Mouse (Mus musculus): ENCODE measurements around the gene Myl4. TPM values are rescaled to one million over a fixed set of nuclear protein-coding genes. Genes with fewer than 3 reads are reported as not detected.

Myl4 gene
- polyA plus RNA-seq, 1 experiment from 2014 or later: 7.1 TPM

GRCm38 (mm10) chr11:104611579-104612151 lies 61.2 kb downstream of the Myl4 start:
- H3K27me3 ChIP-seq (replicated peaks; ENCODE audit: control insufficient read depth, insufficient read depth, low read length): peaks cover 11% of the 10 kb centered on the region
- WGBS: 34% methylated on average over 4 of the region's 4 CpGs
- TF ChIP-seq CTCF (IDR thresholded peaks at IDR 0.05; ENCODE audit: low read depth): no peak
- 0 out of 2 replicates have a peak, but pooled peaks cover 3% of the 10 kb centered on the region for H3K4me1 ChIP-seq (replicated peaks; ENCODE audit: control insufficient read depth, insufficient read depth, low read length)
- no peaks in the 10 kb centered on the region for H3K9me3 ChIP-seq (ENCODE audit: control insufficient read depth)
- no peak overlapping the region for H3K4me3 ChIP-seq (ENCODE audit: low read depth, low read length)
- H3K9ac ChIP-seq (ENCODE audit: low read depth, low read length): no peak overlapping the region
- no peaks in the 10 kb centered on the region for H3K36me3 ChIP-seq (ENCODE audit: control insufficient read depth, insufficient read depth)
- H3K27ac ChIP-seq (ENCODE audit: low read depth, low read length): no peak overlapping the region
- no peak overlapping the region for H3K4me2 ChIP-seq (replicated peaks; ENCODE audit: low read depth)
- ATAC-seq: no peak

DNA sequence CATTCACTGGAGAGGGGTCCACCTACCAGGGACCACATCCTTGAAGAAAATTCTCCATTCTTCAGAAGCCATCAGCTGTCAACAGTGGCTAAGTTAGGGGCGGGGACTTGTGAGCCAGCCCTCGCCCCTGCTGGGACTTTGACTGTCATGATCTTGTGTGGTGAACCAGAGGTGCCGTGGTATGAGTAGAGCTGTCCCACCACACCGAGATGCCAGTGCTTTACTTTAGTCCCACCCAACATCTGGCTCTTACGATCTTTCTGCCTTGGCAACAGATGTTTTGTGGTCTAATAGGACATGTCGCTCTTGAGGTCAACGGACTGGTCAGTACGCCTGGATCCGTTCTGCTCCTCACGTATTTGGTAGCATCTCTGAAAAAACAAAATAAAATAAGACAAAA lies 63.1 kb downstream of the Myl4 start:
- H3K4me1 ChIP-seq (replicated peaks; ENCODE audit: control insufficient read depth, insufficient read depth, low read length): no peaks in the 10 kb centered on the region
- H3K9me3 ChIP-seq (ENCODE audit: control insufficient read depth): no peaks in the 10 kb centered on the region
- H3K27ac ChIP-seq (ENCODE audit: low read depth, low read length): no peak overlapping the region
- 71% methylated on average over 10 of the region's 10 CpGs for WGBS
- H3K9ac ChIP-seq (ENCODE audit: low read depth, low read length): no peak overlapping the region
- no peak overlapping the region for H3K4me3 ChIP-seq (ENCODE audit: low read depth, low read length)
- H3K27me3 ChIP-seq (replicated peaks; ENCODE audit: control insufficient read depth, insufficient read depth, low read length): peaks cover 11% of the 10 kb centered on the region
- H3K4me2 ChIP-seq (replicated peaks; ENCODE audit: low read depth): no peak overlapping the region
- no peaks in the 10 kb centered on the region for H3K36me3 ChIP-seq (ENCODE audit: control insufficient read depth, insufficient read depth)
- no peak for ATAC-seq
- no peak for TF ChIP-seq CTCF (IDR thresholded peaks at IDR 0.05; ENCODE audit: low read depth)

- Histone ChIP-seq H3K4me1 (replicated peaks; ENCODE audit: control insufficient read depth, insufficient read depth, low read length) (no peaks in the 10 kb centered on the region), H3K4me3 (ENCODE audit: low read depth, low read length) (no peak overlapping the region), H3K36me3 (ENCODE audit: control insufficient read depth, insufficient read depth) (no peaks in the 10 kb centered on the region), H3K27ac (ENCODE audit: low read depth, low read length) (no peak overlapping the region), H3K27me3 (replicated peaks; ENCODE audit: control insufficient read depth, insufficient read depth, low read length) (peaks cover 11% of the 10 kb centered on the region; the same call in 1 of the 2 replicates), H3K9ac (ENCODE audit: low read depth, low read length) (no peak overlapping the region), H3K4me2 (replicated peaks; ENCODE audit: low read depth) (no peak overlapping the region), H3K9me3 (ENCODE audit: control insufficient read depth) (no peaks in the 10 kb centered on the region)
- no peak for ATAC-seq
- 75% methylated on average over 2 of the region's 2 CpGs for WGBS
- TF ChIP-seq CTCF (IDR thresholded peaks at IDR 0.05; ENCODE audit: low read depth): no peak
Measured at GRCm38 (mm10) chr11:104614130-104614529, 63.7 kb downstream of the Myl4 start.

GRCm38 (mm10) chr11:104616182-104616581 lies 65.7 kb downstream of the Myl4 start:
- H3K36me3 ChIP-seq (ENCODE audit: control insufficient read depth, insufficient read depth): no peaks in the 10 kb centered on the region
- no peak for ATAC-seq
- no peak overlapping the region for H3K4me2 ChIP-seq (replicated peaks; ENCODE audit: low read depth)
- WGBS: 60% methylated on average over 5 of the region's 5 CpGs
- no peaks in the 10 kb centered on the region for H3K9me3 ChIP-seq (ENCODE audit: control insufficient read depth)
- H3K27me3 ChIP-seq (replicated peaks; ENCODE audit: control insufficient read depth, insufficient read depth, low read length): 0 out of 2 replicates have a peak, but pooled peaks cover 6% of the 10 kb centered on the region
- H3K4me3 ChIP-seq (ENCODE audit: low read depth, low read length): no peak overlapping the region
- TF ChIP-seq CTCF (IDR thresholded peaks at IDR 0.05; ENCODE audit: low read depth): no peak
- H3K9ac ChIP-seq (ENCODE audit: low read depth, low read length): no peak overlapping the region
- H3K27ac ChIP-seq (ENCODE audit: low read depth, low read length): no peak overlapping the region
- H3K4me1 ChIP-seq (replicated peaks; ENCODE audit: control insufficient read depth, insufficient read depth, low read length): no peaks in the 10 kb centered on the region

- no peak for TF ChIP-seq CTCF (IDR thresholded peaks at IDR 0.05; ENCODE audit: low read depth)
- ATAC-seq: no peak
- Histone ChIP-seq H3K9me3 (ENCODE audit: control insufficient read depth) (no peaks in the 10 kb centered on the region), H3K4me2 (replicated peaks; ENCODE audit: low read depth) (no peak overlapping the region), H3K27me3 (replicated peaks; ENCODE audit: control insufficient read depth, insufficient read depth, low read length) (no peaks in the 10 kb centered on the region), H3K27ac (ENCODE audit: low read depth, low read length) (no peak overlapping the region), H3K4me3 (ENCODE audit: low read depth, low read length) (no peak overlapping the region), H3K9ac (ENCODE audit: low read depth, low read length) (no peak overlapping the region), H3K36me3 (ENCODE audit: control insufficient read depth, insufficient read depth) (no peaks in the 10 kb centered on the region), H3K4me1 (replicated peaks; ENCODE audit: control insufficient read depth, insufficient read depth, low read length) (no peaks in the 10 kb centered on the region)
- 76% methylated on average over 6 of the region's 6 CpGs for WGBS
Measured at GRCm38 (mm10) chr11:104618638-104619076, 68.2 kb downstream of the Myl4 start.

DNA sequence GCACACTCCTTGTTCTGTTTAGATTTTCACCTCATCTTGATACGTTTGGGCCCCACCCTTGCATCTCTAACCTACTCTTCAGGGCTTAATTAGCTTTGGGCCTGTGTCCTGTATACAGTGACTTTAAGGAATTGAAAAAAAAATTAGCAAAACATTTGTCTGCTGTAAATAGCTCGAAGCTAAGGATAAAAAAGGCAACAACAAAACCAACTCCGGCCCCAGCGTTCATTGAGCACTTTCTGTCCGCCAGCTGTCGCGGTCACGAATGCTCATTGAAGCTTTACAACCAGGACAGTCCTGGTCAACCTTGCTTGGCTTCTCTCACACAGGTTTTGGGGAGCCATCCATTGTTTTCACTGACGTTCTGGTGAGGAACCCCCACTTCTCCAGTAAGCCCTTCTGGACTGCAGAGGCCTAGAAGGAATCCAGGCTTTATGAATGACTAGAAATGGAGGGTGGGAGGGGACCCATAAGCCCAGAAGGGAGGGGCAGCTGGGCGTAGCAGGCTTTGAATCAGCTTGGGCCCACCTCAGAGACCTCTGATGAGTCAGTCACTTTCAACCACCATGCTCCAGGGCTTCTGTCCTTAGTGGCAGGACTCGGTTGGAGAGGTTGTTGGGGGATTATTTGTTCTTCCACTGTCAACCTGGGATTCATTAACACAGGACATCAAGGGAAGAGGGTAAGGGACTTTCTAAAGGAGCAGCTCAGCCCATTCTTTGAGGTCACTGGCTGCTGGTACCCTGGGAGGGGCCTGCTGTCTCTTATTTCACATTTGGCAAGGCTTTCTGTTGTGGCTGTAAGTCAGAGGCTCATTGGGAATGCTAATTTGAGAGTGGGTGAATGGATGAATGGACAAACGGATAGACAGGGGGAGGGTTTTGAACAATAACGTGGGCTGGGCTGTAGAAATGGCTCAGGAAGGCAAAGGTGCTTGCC lies 68.9 kb downstream of the Myl4 start:
- no peaks in the 10 kb centered on the region for H3K27me3 ChIP-seq (replicated peaks; ENCODE audit: control insufficient read depth, insufficient read depth, low read length)
- no peak overlapping the region for H3K4me3 ChIP-seq (ENCODE audit: low read depth, low read length)
- WGBS: 75% methylated on average over 13 of the region's 13 CpGs
- no peaks in the 10 kb centered on the region for H3K9me3 ChIP-seq (ENCODE audit: control insufficient read depth)
- no peak overlapping the region for H3K9ac ChIP-seq (ENCODE audit: low read depth, low read length)
- TF ChIP-seq CTCF (IDR thresholded peaks at IDR 0.05; ENCODE audit: low read depth): no peak
- no peaks in the 10 kb centered on the region for H3K36me3 ChIP-seq (ENCODE audit: control insufficient read depth, insufficient read depth)
- no peak for ATAC-seq
- H3K4me2 ChIP-seq (replicated peaks; ENCODE audit: low read depth): no peak overlapping the region
- no peaks in the 10 kb centered on the region for H3K4me1 ChIP-seq (replicated peaks; ENCODE audit: control insufficient read depth, insufficient read depth, low read length)
- no peak overlapping the region for H3K27ac ChIP-seq (ENCODE audit: low read depth, low read length)
